Mouse (Mus musculus) ES-E14 (cell line): ENCODE measurements around the gene Cryba2.

ENCODE experiments used
- MAFK ChIP-seq: IDR thresholded peaks from 2 replicates; pipeline ENCODE4 v1.6.1; 2014; ENCODE audit warnings: mild to moderate bottlenecking, low read depth, low read length, inconsistent platforms; ENCODE audit not compliant: insufficient read depth
- ZC3H11A ChIP-seq: IDR thresholded peaks from 2 replicates; pipeline ENCODE4 v1.6.1; 2012; ENCODE audit warnings: low read depth, mild to moderate bottlenecking, inconsistent platforms, low read length, borderline replicate concordance

DNA sequence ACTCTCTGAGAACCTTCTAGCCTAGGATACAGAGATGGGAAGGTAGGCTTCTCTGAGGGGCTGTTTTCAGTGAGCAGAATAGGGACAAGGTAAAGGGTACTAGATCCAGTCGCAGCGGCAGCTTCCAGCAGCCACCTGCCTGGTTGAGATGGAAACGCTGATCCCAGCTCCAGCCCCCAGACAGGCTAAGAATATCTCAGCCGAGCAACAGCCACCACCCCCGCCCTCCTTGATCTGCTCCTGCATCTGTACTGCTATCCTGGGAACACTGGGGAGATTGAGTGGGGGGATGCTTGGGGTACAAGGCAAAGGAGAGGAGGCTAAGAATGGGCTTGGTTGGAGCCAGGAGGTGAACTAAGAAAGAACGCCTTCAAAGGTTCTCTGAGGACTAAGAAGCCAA, 42.7 kb downstream of the Cryba2 start:
- TF ChIP-seq ZC3H11A (no peak), MAFK (no peak)
